Mouse (Mus musculus) neural tube, embryonic 10.5 days (tissue): Measurements from ENCODE around the gene Hist1h2bj.

Experiments used
- DNase-seq: peaks from one replicate; pipeline ENCODE4 v3.0.0-alpha.2; 2017; ENCODE audit warnings: low spot score; ENCODE audit errors: extremely low spot score

Hist1h2bj gene

GRCm38 (mm10) chr13:22014411-22014845 is 28.6 kb upstream of the Hist1h2bj start:
- peak; percentile 51 for DNase-seq

GRCm38 (mm10) chr13:22015479-22016450 is 27.2 kb upstream of the Hist1h2bj start:
- peak; percentile 90 for DNase-seq

- DNase-seq = peak; percentile 51
Observed at GRCm38 (mm10) chr13:22019934-22020835, 22.8 kb upstream of the Hist1h2bj start.

GRCm38 (mm10) chr13:22020901-22021339 is 22.1 kb upstream of the Hist1h2bj start:
- peak; percentile 60 for DNase-seq

- DNase-seq = no peak
Observed at GRCm38 (mm10) chr13:22021581-22021980, 21.4 kb upstream of the Hist1h2bj start.

GRCm38 (mm10) chr13:22022241-22022640 is 20.8 kb upstream of the Hist1h2bj start:
- peak; percentile 82 for DNase-seq

- DNase-seq = peak; percentile 94
Observed at GRCm38 (mm10) chr13:22026058-22027031, 16.7 kb upstream of the Hist1h2bj start.

- peak; percentile 97 for DNase-seq
Observed at GRCm38 (mm10) chr13:22028673-22029460, 14.1 kb upstream of the Hist1h2bj start.

- DNase-seq = no peak
Observed at GRCm38 (mm10) chr13:22029928-22030327, 13.1 kb upstream of the Hist1h2bj start.

- DNase-seq = no peak
Observed at GRCm38 (mm10) chr13:22030493-22030892, 12.5 kb upstream of the Hist1h2bj start.

- DNase-seq = no peak
Observed at GRCm38 (mm10) chr13:22033741-22034442, 9.1 kb upstream of the Hist1h2bj start.

GRCm38 (mm10) chr13:22034443-22035266 is 8.4 kb upstream of the Hist1h2bj start:
- DNase-seq = no peak

GRCm38 (mm10) chr13:22035267-22036148 is 7.5 kb upstream of the Hist1h2bj start, which contains the start of the genes Hist1h2ah and Hist1h2bk:
Gene Hist1h2ah, minus strand, starts transcription at chr13:22035568.
Gene Hist1h2bk, plus strand, starts transcription at chr13:22035870.
- peak; percentile 82 for DNase-seq

GRCm38 (mm10) chr13:22036149-22036956 is 6.7 kb upstream of the Hist1h2bj start:
- peak; percentile 63 for DNase-seq

GRCm38 (mm10) chr13:22036986-22037385 is 6.0 kb upstream of the Hist1h2bj start:
- no peak for DNase-seq

GRCm38 (mm10) chr13:22037415-22037814 is 5.6 kb upstream of the Hist1h2bj start:
- DNase-seq = no peak
